Mouse (Mus musculus): ENCODE measurements at regions not wholly inside any gene's neighbourhood (a gene's known extent, or its start where the extent isn't known, plus 50 kb on each side); places are given as distances from the start of the nearest gene placed in this dataset.

- TF ChIP-seq CTCF (conservative IDR thresholded peaks at IDR 0.05; ENCODE audit: low read length) (no peak), POU5F1 (IDR thresholded peaks at IDR 0.05; ENCODE audit: borderline replicate concordance, low read length) (no peak)
Observed at GRCm38 (mm10) chr14:108209246-108209645, 704.7 kb downstream of the Slitrk1 start.
